Mouse (Mus musculus) CD4-positive, CD25-positive, alpha-beta regulatory T cell, adult 9 weeks (primary cell): ENCODE measurements around the gene Rapgef6. TPM values are rescaled to one million over a fixed set of nuclear protein-coding genes. Genes with fewer than 3 reads are reported as not detected.

Experiments used
- polyA plus RNA-seq: library from polyadenylated mRNA; unstranded; fragments of 100-300 nt; shearing (Covaris generic); gene quantifications from one replicate; pipeline ENCODE4 v1.2.1, GENCODE M21; 2017

The Rapgef6 gene
- 330 TPM for polyA plus RNA-seq

DNA sequence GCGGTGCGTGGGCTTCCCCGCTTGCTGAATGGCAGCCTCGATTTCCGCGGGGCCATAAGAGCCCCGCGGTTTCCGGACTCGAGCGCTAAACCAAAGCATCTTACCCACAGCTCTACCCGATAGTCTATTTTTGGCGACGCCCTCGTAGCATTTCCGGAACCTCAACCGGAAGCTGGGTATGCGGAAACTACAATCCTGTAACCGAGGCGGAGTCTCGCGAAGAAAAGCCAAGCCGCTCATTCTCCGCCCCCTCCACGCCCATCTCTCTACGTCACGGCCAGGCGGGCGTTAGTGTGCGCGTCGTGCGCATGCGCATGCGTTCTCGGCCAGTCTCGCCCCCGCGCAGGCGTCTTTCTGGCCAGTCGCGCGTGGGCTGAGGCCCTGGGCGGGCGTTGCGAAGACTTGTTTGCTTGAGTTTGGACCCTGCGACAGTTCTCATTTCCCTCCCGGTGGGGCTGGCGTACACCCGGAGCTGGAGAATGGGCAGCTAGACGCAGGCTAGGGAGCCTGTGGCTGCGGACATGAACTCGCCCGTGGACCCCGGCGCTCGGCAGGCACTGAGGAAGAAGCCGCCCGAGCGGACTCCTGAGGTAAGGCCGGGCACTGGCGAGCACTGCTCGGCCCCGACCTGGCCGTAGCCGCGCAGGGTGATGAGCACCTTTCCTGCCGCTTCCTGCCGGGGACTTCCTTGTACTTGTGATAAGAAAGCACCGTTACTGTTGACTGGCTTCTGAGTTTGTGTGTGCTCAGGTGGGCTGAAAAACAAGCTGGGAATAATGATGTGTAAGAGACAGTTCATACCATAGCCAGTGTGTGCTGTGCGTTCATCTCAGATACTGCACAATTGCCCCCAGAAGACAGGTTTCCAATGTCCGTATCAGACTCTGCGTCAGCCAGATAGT is at the start of gene Rapgef6:
Rapgef6 (plus strand) TSS at position 319 of the 902 bp plus-strand sequence.

Other genes starting within 250 kb of the Rapgef6 start
- gene Acsl6, start 219.0 kb upstream of the Rapgef6 start, polyA plus RNA-seq = not detected
- gene Meikin, start 152.2 kb upstream of the Rapgef6 start, polyA plus RNA-seq = not detected
- gene Fnip1, start 84.6 kb upstream of the Rapgef6 start, polyA plus RNA-seq = 12.3 TPM